Mouse (Mus musculus) kidney, adult 2 months (tissue): ENCODE measurements around the gene Cfap161. TPM values are rescaled to one million over a fixed set of nuclear protein-coding genes. Genes with fewer than 3 reads are reported as not detected.

Source experiments
- DNase-seq: peaks from one replicate; pipeline ENCODE4 v3.0.0; 2021
- H3K27ac ChIP-seq: fragments of 200-500 bp; 2 replicates; pipeline ENCODE4 v1.5.1; 2012; ENCODE audit warnings: low read depth, low read length, control low read depth, inconsistent platforms; ENCODE audit not compliant: insufficient read depth
- H3K27me3 ChIP-seq: fragments of 200-500 bp; replicated peaks from 2 replicates; pipeline ENCODE4 v1.6.1; 2012; ENCODE audit warnings: mild to moderate bottlenecking, moderate library complexity, low read length, inconsistent platforms; ENCODE audit not compliant: control insufficient read depth, insufficient read depth
- H3K36me3 ChIP-seq: fragments of 200-500 bp; 2 replicates; pipeline ENCODE4 v1.6.1; 2012; ENCODE audit warnings: mild to moderate bottlenecking, moderate library complexity, low read length, inconsistent platforms; ENCODE audit not compliant: control insufficient read depth, insufficient read depth
- H3K4me1 ChIP-seq: fragments of 200-500 bp; 2 replicates; pipeline ENCODE4 v1.6.1; 2011; ENCODE audit warnings: low read length; ENCODE audit not compliant: control insufficient read depth, insufficient read depth
- H3K4me3 ChIP-seq: fragments of 200-500 bp; 2 replicates; pipeline ENCODE4 v1.5.1; 2011; ENCODE audit warnings: mild to moderate bottlenecking, low read depth, low read length, control low read depth; ENCODE audit not compliant: insufficient read depth
- CTCF ChIP-seq: fragments of 200-500 bp; conservative IDR thresholded peaks from 2 replicates; pipeline ENCODE4 v1.5.1; 2011; ENCODE audit warnings: low read depth, mild to moderate bottlenecking, control low read depth, low read length, moderate library complexity, mixed read lengths; ENCODE audit not compliant: insufficient read depth, insufficient read length
- POLR2A ChIP-seq: fragments of 200-500 bp; IDR thresholded peaks from one replicate; pipeline ENCODE4 v1.6.1; 2011; ENCODE audit warnings: low read depth, low read length, control low read depth
- WGBS: fragments of 180-500 bp; shearing (Covaris S2); methylation state at CpG from one replicate; pipeline ENCODE4 v1.1.7; 2018; 5-methylcytosine and 5-hydroxymethylcytosine counted together
- polyA plus RNA-seq: library from polyadenylated mRNA; depleted of rRNA; stranded (reverse); fragments of >200 nt; gene quantifications from 2 replicates; pipeline ENCODE4 v1.2.3, GENCODE M21; 2012

Cfap161 gene
- polyA plus RNA-seq, 1 experiment, result not detected

GRCm38 (mm10) chr7:83748405-83748804 lies 46.3 kb downstream of the Cfap161 start:
- no peaks in the 10 kb centered on the region for H3K27me3 ChIP-seq
- H3K4me1 ChIP-seq, result no peaks in the 10 kb centered on the region
- no peak overlapping the region for H3K27ac ChIP-seq
- no peaks in the 10 kb centered on the region for H3K36me3 ChIP-seq
- H3K4me3 ChIP-seq, result no peak overlapping the region
- no peak for TF ChIP-seq CTCF
- TF ChIP-seq POLR2A, result no peak
- WGBS, result 84% methylated on average over 1 of the region's 1 CpGs
- DNase-seq, result no peak

GRCm38 (mm10) chr7:83746107-83746687 lies 48.5 kb downstream of the Cfap161 start:
- Histone ChIP-seq H3K27me3 (no peaks in the 10 kb centered on the region), H3K4me1 (no peaks in the 10 kb centered on the region), H3K4me3 (no peak overlapping the region), H3K27ac (no peak overlapping the region), H3K36me3 (no peaks in the 10 kb centered on the region)
- WGBS, result 73% methylated on average over 8 of the region's 8 CpGs
- no peak for TF ChIP-seq POLR2A
- no peak for TF ChIP-seq CTCF
- no peak for DNase-seq

- DNase-seq, result peak; percentile 16
- 37% methylated on average over 20 of the region's 20 CpGs for WGBS
- TF ChIP-seq POLR2A (no peak), CTCF (no peak)
- Histone ChIP-seq H3K4me3 (no peak within 1 kb of the TSS), H3K36me3 (no peaks in the 10 kb centered on the region), H3K27ac (no peak within 1 kb of the TSS), H3K27me3 (no peaks in the 10 kb centered on the region), H3K4me1 (no peaks in the 10 kb centered on the region)
Observed at GRCm38 (mm10) chr7:83745413-83746106, 49.1 kb downstream of the Cfap161 start, which contains the start of gene Il16. Gene Il16, minus strand, starts transcription at chr7:83745726.

- no peak for TF ChIP-seq CTCF
- TF ChIP-seq POLR2A, result no peak
- Histone ChIP-seq H3K36me3 (no peaks in the 10 kb centered on the region), H3K4me3 (no peak overlapping the region), H3K27ac (no peak overlapping the region), H3K4me1 (no peaks in the 10 kb centered on the region), H3K27me3 (no peaks in the 10 kb centered on the region)
- 78% methylated on average over 9 of the region's 9 CpGs for WGBS
- no peak for DNase-seq
Observed at GRCm38 (mm10) chr7:83745065-83745412, 49.6 kb downstream of the Cfap161 start.

- no peak for DNase-seq
- 89% methylated on average over 4 of the region's 4 CpGs for WGBS
Observed at GRCm38 (mm10) chr7:83744250-83744649, 50.4 kb downstream of the Cfap161 start.

GRCm38 (mm10) chr7:83742690-83743089 lies 52.0 kb downstream of the Cfap161 start:
- WGBS, result 45% methylated on average over 3 of the region's 3 CpGs
- no peak for DNase-seq
- no peaks in the 10 kb centered on the region for H3K27me3 ChIP-seq
- no peak for TF ChIP-seq POLR2A
- no peak for TF ChIP-seq CTCF
- H3K4me1 ChIP-seq, result no peaks in the 10 kb centered on the region
- no peak overlapping the region for H3K4me3 ChIP-seq
- no peak overlapping the region for H3K27ac ChIP-seq
- no peaks in the 10 kb centered on the region for H3K36me3 ChIP-seq

More at GRCm38 (mm10) chr7:83744250-83744649, 50.4 kb downstream of the Cfap161 start:
- no peak overlapping the region for H3K4me3 ChIP-seq
- H3K27ac ChIP-seq, result no peak overlapping the region
- TF ChIP-seq CTCF (no peak), POLR2A (no peak)
- H3K36me3 ChIP-seq, result no peaks in the 10 kb centered on the region
- H3K27me3 ChIP-seq, result no peaks in the 10 kb centered on the region
- no peaks in the 10 kb centered on the region for H3K4me1 ChIP-seq

- no peak for DNase-seq
- no peak for TF ChIP-seq POLR2A
- TF ChIP-seq CTCF, result no peak
- Histone ChIP-seq H3K27me3 (no peaks in the 10 kb centered on the region), H3K27ac (no peak overlapping the region), H3K36me3 (no peaks in the 10 kb centered on the region), H3K4me3 (no peak overlapping the region), H3K4me1 (no peaks in the 10 kb centered on the region)
- 89% methylated on average over 2 of the region's 2 CpGs for WGBS
Observed at GRCm38 (mm10) chr7:83742026-83742425, 52.7 kb downstream of the Cfap161 start.
